Mouse (Mus musculus) heart, embryonic 13.5 days (tissue): Measurements from ENCODE around the gene Ptges2. TPM values are rescaled to one million over a fixed set of nuclear protein-coding genes. Genes with fewer than 3 reads are reported as not detected.

Experiments
- ATAC-seq: fragments of 200-750 bp; cut with Nextera tagmentation; 2 replicates; pipeline ENCODE4 v1.8.0; 2017; ENCODE audit warnings: moderate TSS enrichment; ENCODE audit not compliant: insufficient number of reproducible peaks, low FRiP score, low TSS enrichment; ENCODE audit errors: extremely low read depth
- H3K27ac ChIP-seq: fragments of 300-500 bp; sonication (generic); replicated peaks from 2 replicates; pipeline ENCODE4 v1.5.1; 2015; ENCODE audit warnings: moderate library complexity, mild to moderate bottlenecking, inconsistent platforms
- H3K27me3 ChIP-seq: fragments of 300-500 bp; sonication (generic); replicated peaks from 2 replicates; pipeline ENCODE4 v1.6.1; 2015; ENCODE audit warnings: mild to moderate bottlenecking, inconsistent platforms
- H3K36me3 ChIP-seq: fragments of 300-500 bp; sonication (generic); 2 replicates; pipeline ENCODE4 v1.6.1; 2015; ENCODE audit warnings: mild to moderate bottlenecking, inconsistent platforms
- H3K4me1 ChIP-seq: fragments of 300-500 bp; sonication (generic); 2 replicates; pipeline ENCODE4 v1.6.1; 2015; ENCODE audit warnings: inconsistent platforms
- H3K4me2 ChIP-seq: fragments of 300-500 bp; sonication (generic); 2 replicates; pipeline ENCODE4 v1.6.1; 2015; ENCODE audit warnings: inconsistent platforms, mild to moderate bottlenecking, moderate library complexity
- H3K4me3 ChIP-seq: fragments of 300-500 bp; sonication (generic); 2 replicates; pipeline ENCODE4 v1.5.1; 2015; ENCODE audit warnings: moderate library complexity, mild to moderate bottlenecking, inconsistent platforms
- H3K9ac ChIP-seq: fragments of 300-500 bp; sonication (generic); 2 replicates; pipeline ENCODE4 v1.6.1; 2015; ENCODE audit warnings: inconsistent platforms, mild to moderate bottlenecking, moderate library complexity
- H3K9me3 ChIP-seq: fragments of 300-500 bp; sonication (generic); 2 replicates; pipeline ENCODE4 v1.6.1; 2016; ENCODE audit warnings: inconsistent platforms
- WGBS: fragments of 180-500 bp; shearing (Covaris S2); methylation state at CpG from one replicate; pipeline ENCODE4 v1.1.7; 2015; ENCODE audit warnings: mixed read lengths; 5-methylcytosine and 5-hydroxymethylcytosine counted together
- polyA plus RNA-seq: library from polyadenylated mRNA; unstranded; fragments of >200 nt; fragmentation: Nextera tagmentation; extraction: Ambion mirVana; gene quantifications from 2 replicates; pipeline ENCODE4 v1.2.1, GENCODE M21; 2015

The Ptges2 gene
- polyA plus RNA-seq, 1 experiment from 2014 or later: 35.3 TPM

- Histone ChIP-seq H3K4me3 (no peak overlapping the region), H3K36me3 (peaks cover 76% of the 10 kb centered on the region), H3K4me2 (no peak overlapping the region), H3K9ac (no peak overlapping the region), H3K4me1 (peaks cover 10% of the 10 kb centered on the region), H3K9me3 (no peaks in the 10 kb centered on the region), H3K27me3 (no peaks in the 10 kb centered on the region), H3K27ac (no peak overlapping the region)
- no peak for ATAC-seq
- 89% methylated on average over 8 of the region's 8 CpGs for WGBS
These were observed 21.8 kb downstream of the Ptges2 start for GRCm38 (mm10) chr2:32417486-32417885.

- Histone ChIP-seq H3K27me3 (no peaks in the 10 kb centered on the region), H3K4me1 (peaks cover 21% of the 10 kb centered on the region), H3K36me3 (peaks cover 76% of the 10 kb centered on the region), H3K9me3 (no peaks in the 10 kb centered on the region), H3K4me2 (no peak overlapping the region), H3K4me3 (no peak overlapping the region), H3K9ac (no peak overlapping the region), H3K27ac (no peak overlapping the region)
- WGBS: 81% methylated on average over 12 of the region's 12 CpGs
- ATAC-seq: no peak
These were observed 22.9 kb downstream of the Ptges2 start for GRCm38 (mm10) chr2:32418430-32419151.

- Histone ChIP-seq H3K9ac (no peak overlapping the region), H3K27me3 (no peaks in the 10 kb centered on the region), H3K4me1 (peaks cover 28% of the 10 kb centered on the region), H3K27ac (no peak overlapping the region), H3K9me3 (no peaks in the 10 kb centered on the region), H3K36me3 (peaks cover 69% of the 10 kb centered on the region), H3K4me3 (no peak overlapping the region), H3K4me2 (no peak overlapping the region)
- no peak for ATAC-seq
- WGBS: 87% methylated on average over 3 of the region's 3 CpGs
These were observed 23.7 kb downstream of the Ptges2 start for GRCm38 (mm10) chr2:32419359-32419758.

GRCm38 (mm10) chr2:32420066-32420608 is 24.4 kb downstream of the Ptges2 start:
- H3K9ac ChIP-seq: no peak overlapping the region
- no peaks in the 10 kb centered on the region for H3K27me3 ChIP-seq
- H3K4me2 ChIP-seq: no peak overlapping the region
- no peak for ATAC-seq
- H3K4me3 ChIP-seq: no peak overlapping the region
- peaks cover 61% of the 10 kb centered on the region for H3K36me3 ChIP-seq
- 82% methylated on average over 12 of the region's 12 CpGs for WGBS
- no peaks in the 10 kb centered on the region for H3K9me3 ChIP-seq
- no peak overlapping the region for H3K27ac ChIP-seq
- peaks cover 36% of the 10 kb centered on the region for H3K4me1 ChIP-seq

DNA sequence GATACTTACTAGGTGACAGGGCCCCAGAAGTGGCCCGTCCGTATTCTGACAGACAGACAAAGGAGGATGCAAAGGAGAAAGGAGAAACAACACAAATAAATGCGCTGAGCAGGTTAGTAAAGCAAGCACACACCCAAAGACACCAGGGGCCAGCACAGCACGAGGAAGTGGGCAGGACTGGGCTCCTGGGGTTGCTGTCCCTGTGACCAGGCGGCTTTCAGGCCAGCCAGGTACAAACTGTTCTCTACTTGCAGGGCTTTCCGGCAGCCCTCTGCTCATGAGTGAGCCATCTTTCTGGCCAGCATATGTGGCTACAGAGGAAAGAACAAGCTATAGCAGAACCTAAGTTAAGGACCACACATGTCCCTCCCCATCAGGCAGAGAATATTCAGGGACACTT is 25.0 kb downstream of the Ptges2 start:
- ATAC-seq: no peak

DNA sequence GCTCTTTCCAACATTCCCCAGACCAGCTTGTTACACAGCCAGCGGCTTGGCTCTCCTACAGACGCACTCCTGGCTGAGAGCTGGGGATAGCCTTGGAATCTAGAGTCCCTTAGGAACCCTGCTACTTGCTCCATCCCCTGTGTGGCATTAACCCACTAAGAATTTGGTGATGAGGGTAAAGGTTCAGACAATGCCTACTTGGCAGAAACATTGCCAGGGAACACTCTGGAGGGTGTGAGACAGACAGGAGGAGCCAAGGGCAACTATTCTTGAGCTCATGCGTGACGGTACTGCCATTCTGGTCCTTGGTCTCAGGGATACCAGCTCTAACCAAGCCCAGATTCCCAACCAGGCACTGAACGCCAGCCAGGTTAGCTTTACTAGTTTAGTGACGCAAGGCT is 26.2 kb downstream of the Ptges2 start:
- H3K9ac ChIP-seq: no peak overlapping the region
- no peaks in the 10 kb centered on the region for H3K27me3 ChIP-seq
- H3K27ac ChIP-seq: no peak overlapping the region
- H3K4me2 ChIP-seq: no peak overlapping the region
- H3K36me3 ChIP-seq: peaks cover 48% of the 10 kb centered on the region
- no peaks in the 10 kb centered on the region for H3K9me3 ChIP-seq
- H3K4me3 ChIP-seq: no peak overlapping the region
- 92% methylated on average over 6 of the region's 6 CpGs for WGBS
- ATAC-seq: no peak
- peaks cover 41% of the 10 kb centered on the region for H3K4me1 ChIP-seq

More for the DNA sequence above, 25.0 kb downstream of the Ptges2 start:
- H3K4me3 ChIP-seq: no peak overlapping the region
- H3K27me3 ChIP-seq: no peaks in the 10 kb centered on the region
- peaks cover 56% of the 10 kb centered on the region for H3K36me3 ChIP-seq
- H3K4me1 ChIP-seq: peaks cover 41% of the 10 kb centered on the region
- H3K9ac ChIP-seq: no peak overlapping the region
- no peak overlapping the region for H3K27ac ChIP-seq
- H3K4me2 ChIP-seq: no peak overlapping the region
- no peaks in the 10 kb centered on the region for H3K9me3 ChIP-seq
- 82% methylated on average over 6 of the region's 6 CpGs for WGBS

DNA sequence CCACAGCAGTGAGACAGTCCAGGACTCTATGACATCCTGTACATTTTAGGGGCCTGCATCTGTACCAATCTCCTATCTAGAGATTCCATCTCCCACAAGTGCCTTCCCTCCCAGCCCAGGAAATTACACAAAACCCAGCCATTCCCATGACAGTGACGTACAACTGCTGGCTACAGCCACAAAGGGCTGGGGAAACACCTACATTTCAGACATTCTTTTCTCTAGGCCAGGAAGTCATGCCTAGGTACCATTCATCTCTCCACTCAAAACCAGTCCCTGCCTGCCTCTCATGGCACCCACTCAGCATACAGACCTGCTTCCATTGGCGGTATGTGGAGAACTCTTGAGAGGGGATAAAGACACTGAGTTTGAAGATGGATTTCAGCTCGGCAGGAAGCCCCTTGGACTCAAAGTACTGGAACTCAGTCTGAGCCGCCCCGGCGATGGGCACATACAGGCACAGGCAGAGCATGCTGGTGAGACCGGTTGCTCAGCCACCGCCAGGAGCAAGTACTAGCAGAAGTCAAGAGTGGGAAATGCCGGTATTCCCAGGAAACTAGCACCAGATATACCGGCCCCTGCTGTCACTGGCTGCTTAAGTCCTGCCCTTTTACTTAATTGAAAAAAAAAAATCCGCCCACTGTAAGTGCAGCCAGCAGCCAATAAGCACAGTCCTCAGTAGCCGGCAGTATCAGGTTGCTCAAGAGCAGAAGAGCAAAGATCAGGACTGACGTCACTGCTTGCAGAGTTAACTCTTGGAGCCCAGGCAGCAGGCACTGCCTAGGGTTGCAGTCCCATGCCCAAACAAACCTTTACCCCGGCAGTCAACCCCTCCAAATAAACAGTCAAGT is 28.0 kb downstream of the Ptges2 start:
- Histone ChIP-seq H3K27ac (peak overlapping the region; percentile 91), H3K4me1 (peaks cover 55% of the 10 kb centered on the region), H3K27me3 (no peaks in the 10 kb centered on the region), H3K9me3 (no peaks in the 10 kb centered on the region), H3K4me2 (peak overlapping the region; percentile 70), H3K36me3 (peaks cover 29% of the 10 kb centered on the region), H3K4me3 (peak overlapping the region; percentile 51), H3K9ac (peak overlapping the region; percentile 69)
- ATAC-seq: peak; percentile 72; the same call in 1 of the 2 replicates
- WGBS: 2% methylated on average over 14 of the region's 14 CpGs

DNA sequence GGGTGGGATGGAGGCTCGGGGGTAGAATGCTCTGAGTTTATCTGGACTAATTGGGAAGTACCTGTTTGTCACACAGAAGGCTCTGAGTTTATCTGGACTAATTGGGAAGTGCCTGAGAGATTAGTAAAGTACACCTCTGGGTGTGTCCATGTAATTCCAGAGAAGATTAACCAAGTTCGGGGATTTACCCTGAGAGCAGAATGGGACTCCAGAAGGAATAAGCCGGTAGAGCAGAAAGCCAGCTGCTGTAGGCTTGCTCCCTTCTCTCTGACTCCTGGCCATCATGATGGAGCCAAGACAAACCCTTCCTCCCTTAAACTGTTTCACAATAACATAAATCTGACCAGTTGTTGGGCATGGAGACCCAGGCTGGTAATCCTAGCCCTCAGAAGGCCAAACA is 29.1 kb downstream of the Ptges2 start:
- Histone ChIP-seq H3K4me2 (peak overlapping the region; percentile 70; the same call in 1 of the 2 replicates), H3K9me3 (no peaks in the 10 kb centered on the region), H3K9ac (peak overlapping the region; percentile 48), H3K36me3 (peaks cover 19% of the 10 kb centered on the region), H3K4me1 (peaks cover 66% of the 10 kb centered on the region), H3K27ac (peak overlapping the region; percentile 91), H3K4me3 (no peak overlapping the region), H3K27me3 (no peaks in the 10 kb centered on the region)
- WGBS: 43% methylated on average over 3 of the region's 3 CpGs
- ATAC-seq: no peak

DNA sequence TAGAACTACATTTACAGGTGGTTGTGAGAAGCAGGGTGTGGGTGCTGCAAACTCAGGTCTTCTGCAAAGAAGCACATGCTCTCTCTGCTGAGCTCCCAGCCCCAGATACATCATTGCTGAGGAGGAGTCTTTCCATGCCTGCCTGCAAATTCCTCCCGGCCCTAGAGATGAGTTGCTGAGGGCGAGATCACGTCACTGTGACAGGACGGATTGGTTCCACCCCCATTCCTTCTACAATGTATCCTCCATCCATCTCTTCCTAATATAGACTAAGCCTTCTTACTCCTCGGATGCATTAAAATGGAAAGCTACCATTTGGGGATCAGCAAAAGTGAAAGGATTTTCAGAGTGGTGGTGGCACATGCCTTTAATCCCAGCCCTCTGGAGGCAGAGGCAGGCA is 29.9 kb downstream of the Ptges2 start:
- no peak overlapping the region for H3K4me3 ChIP-seq
- H3K9ac ChIP-seq: 0 out of 2 replicates have a peak overlapping the region, but pooled peaks have one; percentile 48
- H3K27me3 ChIP-seq: no peaks in the 10 kb centered on the region
- peak overlapping the region; percentile 91; the same call in 1 of the 2 replicates for H3K27ac ChIP-seq
- H3K9me3 ChIP-seq: no peaks in the 10 kb centered on the region
- H3K36me3 ChIP-seq: peaks cover 11% of the 10 kb centered on the region
- no peak overlapping the region for H3K4me2 ChIP-seq
- peaks cover 74% of the 10 kb centered on the region for H3K4me1 ChIP-seq
- 51% methylated on average over 5 of the region's 5 CpGs for WGBS
- ATAC-seq: no peak

- ATAC-seq: no peak
- 88% methylated on average over 1 of the region's 1 CpGs for WGBS
These were observed 30.4 kb downstream of the Ptges2 start for GRCm38 (mm10) chr2:32426141-32426540.

DNA sequence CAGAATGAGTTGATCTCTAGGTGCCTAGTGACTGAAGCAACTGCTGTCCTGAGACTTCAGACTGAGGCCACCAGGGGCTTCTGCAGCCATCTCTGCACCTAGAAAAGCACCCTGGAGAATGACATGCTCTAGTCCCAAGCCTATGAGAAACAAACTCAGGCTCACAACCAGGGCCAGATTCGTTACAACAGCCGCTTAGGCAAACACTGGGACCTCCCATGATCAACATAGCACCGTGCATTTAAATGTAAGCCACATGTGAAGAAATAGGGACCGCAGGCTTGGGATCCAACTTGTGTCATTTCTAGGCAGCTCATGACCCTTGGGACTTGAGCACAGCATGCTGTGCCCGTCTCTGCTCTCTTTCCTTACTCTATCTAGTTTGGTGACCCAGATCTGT is 32.0 kb downstream of the Ptges2 start:
- no peaks in the 10 kb centered on the region for H3K27me3 ChIP-seq
- no peak overlapping the region for H3K27ac ChIP-seq
- no peak overlapping the region for H3K4me3 ChIP-seq
- WGBS: 82% methylated on average over 5 of the region's 5 CpGs
- H3K9me3 ChIP-seq: no peaks in the 10 kb centered on the region
- no peak overlapping the region for H3K4me2 ChIP-seq
- peaks cover 4% of the 10 kb centered on the region; the same call in 1 of the 2 replicates for H3K36me3 ChIP-seq
- H3K4me1 ChIP-seq: peaks cover 72% of the 10 kb centered on the region
- no peak overlapping the region for H3K9ac ChIP-seq
- ATAC-seq: no peak

More at GRCm38 (mm10) chr2:32426141-32426540, 30.4 kb downstream of the Ptges2 start:
- no peak overlapping the region for H3K4me2 ChIP-seq
- peaks cover 77% of the 10 kb centered on the region for H3K4me1 ChIP-seq
- no peaks in the 10 kb centered on the region for H3K27me3 ChIP-seq
- H3K4me3 ChIP-seq: no peak overlapping the region
- peaks cover 5% of the 10 kb centered on the region; the same call in 1 of the 2 replicates for H3K36me3 ChIP-seq
- no peak overlapping the region; the same call in 1 of the 2 replicates for H3K27ac ChIP-seq
- no peak overlapping the region for H3K9ac ChIP-seq
- no peaks in the 10 kb centered on the region for H3K9me3 ChIP-seq
